Mouse (Mus musculus) heart, embryonic 16.5 days (tissue): ENCODE data around the gene Farp1. TPM values are rescaled to one million over a fixed set of nuclear protein-coding genes. Genes with fewer than 3 reads are reported as not detected.

ENCODE experiments used
- ATAC-seq: fragments of 200-750 bp; cut with Nextera tagmentation; replicated peaks from 2 replicates; pipeline ENCODE4 v1.8.0; 2017; ENCODE audit warnings: moderate number of reproducible peaks; ENCODE audit not compliant: insufficient read depth, low FRiP score; ENCODE audit errors: extremely low read depth
- H3K27ac ChIP-seq: fragments of 300-500 bp; sonication (generic); 2 replicates; pipeline ENCODE4 v1.5.1; 2014; ENCODE audit warnings: mild to moderate bottlenecking, low read length, control low read depth, moderate library complexity
- H3K27me3 ChIP-seq: fragments of 300-500 bp; sonication (generic); 2 replicates; pipeline ENCODE4 v1.6.1; 2014; ENCODE audit warnings: low read length, mixed read lengths; ENCODE audit not compliant: control insufficient read depth, insufficient read depth
- H3K36me3 ChIP-seq: fragments of 300-500 bp; sonication (generic); 2 replicates; pipeline ENCODE4 v1.6.1; 2014; ENCODE audit not compliant: control insufficient read depth, insufficient read depth
- H3K4me1 ChIP-seq: fragments of 300-500 bp; sonication (generic); 2 replicates; pipeline ENCODE4 v1.6.1; 2014; ENCODE audit warnings: low read length, mixed read lengths; ENCODE audit not compliant: control insufficient read depth, insufficient read depth
- H3K4me2 ChIP-seq: fragments of 300-500 bp; sonication (generic); 2 replicates; pipeline ENCODE4 v1.6.1; 2014; ENCODE audit warnings: low read depth, mild to moderate bottlenecking, control low read depth, low read length
- H3K4me3 ChIP-seq: fragments of 300-500 bp; sonication (generic); 2 replicates; pipeline ENCODE4 v1.5.1; 2014; ENCODE audit warnings: mild to moderate bottlenecking, control low read depth, low read length
- H3K9ac ChIP-seq: fragments of 300-500 bp; sonication (generic); 2 replicates; pipeline ENCODE4 v1.6.1; 2014; ENCODE audit warnings: low read length, control low read depth
- H3K9me3 ChIP-seq: fragments of 300-500 bp; sonication (generic); replicated peaks from 2 replicates; pipeline ENCODE4 v1.6.1; 2016; ENCODE audit warnings: low read length; ENCODE audit not compliant: control insufficient read depth
- WGBS: fragments of 180-500 bp; shearing (Covaris S2); extraction: QIAGEN DNeasy Blood & Tissue Kit; methylation state at CpG from one replicate; pipeline ENCODE4 v1.1.7; 2014; 5-methylcytosine and 5-hydroxymethylcytosine counted together
- polyA plus RNA-seq: library from polyadenylated mRNA; unstranded; fragments of >200 nt; fragmentation: Nextera tagmentation; extraction: Ambion mirVana; gene quantifications from 2 replicates; pipeline ENCODE4 v1.2.1, GENCODE M21; 2015

The Farp1 gene
- polyA plus RNA-seq, 1 experiment from 2014 or later: 11.6 TPM

DNA sequence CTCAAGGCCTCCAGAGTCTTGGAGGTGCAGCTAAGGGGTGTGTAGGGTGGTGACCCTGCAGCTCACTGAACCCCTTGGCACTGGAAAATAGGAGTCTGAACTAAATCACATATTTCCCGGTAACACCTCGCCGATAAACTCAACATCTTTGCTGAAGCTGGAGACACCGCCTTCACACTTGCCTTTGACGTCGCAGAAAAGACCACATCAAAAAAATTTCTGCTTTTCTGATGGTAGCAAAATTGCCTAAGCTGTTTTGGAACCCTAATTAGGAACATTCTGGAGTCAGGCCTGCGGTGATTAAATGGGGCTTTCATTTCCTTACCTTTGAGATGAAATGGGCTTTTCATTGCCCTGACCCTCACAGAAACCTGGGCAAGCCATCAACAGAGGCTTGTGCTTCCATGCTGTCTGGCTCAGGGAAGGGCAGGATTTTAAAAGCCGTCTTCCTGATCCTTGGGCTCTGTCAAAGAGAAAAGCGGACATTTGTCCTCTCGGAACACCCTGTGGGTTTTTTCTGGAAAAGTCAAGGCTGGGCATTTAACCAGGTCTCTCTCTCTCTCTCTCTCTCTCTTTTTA, 72.8 kb downstream of the Farp1 start:
- H3K27ac ChIP-seq: peak overlapping the region; percentile 76
- no peak overlapping the region for H3K4me2 ChIP-seq
- no peaks in the 10 kb centered on the region; the same call in 1 of the 2 replicates for H3K36me3 ChIP-seq
- 82% methylated on average over 10 of the region's 10 CpGs for WGBS
- H3K4me1 ChIP-seq: peaks cover 42% of the 10 kb centered on the region
- H3K9ac ChIP-seq: 0 out of 2 replicates have a peak overlapping the region, but pooled peaks have one; percentile 3
- H3K27me3 ChIP-seq: no peaks in the 10 kb centered on the region
- no peaks in the 10 kb centered on the region for H3K9me3 ChIP-seq
- no peak overlapping the region for H3K4me3 ChIP-seq
- no peak for ATAC-seq

DNA sequence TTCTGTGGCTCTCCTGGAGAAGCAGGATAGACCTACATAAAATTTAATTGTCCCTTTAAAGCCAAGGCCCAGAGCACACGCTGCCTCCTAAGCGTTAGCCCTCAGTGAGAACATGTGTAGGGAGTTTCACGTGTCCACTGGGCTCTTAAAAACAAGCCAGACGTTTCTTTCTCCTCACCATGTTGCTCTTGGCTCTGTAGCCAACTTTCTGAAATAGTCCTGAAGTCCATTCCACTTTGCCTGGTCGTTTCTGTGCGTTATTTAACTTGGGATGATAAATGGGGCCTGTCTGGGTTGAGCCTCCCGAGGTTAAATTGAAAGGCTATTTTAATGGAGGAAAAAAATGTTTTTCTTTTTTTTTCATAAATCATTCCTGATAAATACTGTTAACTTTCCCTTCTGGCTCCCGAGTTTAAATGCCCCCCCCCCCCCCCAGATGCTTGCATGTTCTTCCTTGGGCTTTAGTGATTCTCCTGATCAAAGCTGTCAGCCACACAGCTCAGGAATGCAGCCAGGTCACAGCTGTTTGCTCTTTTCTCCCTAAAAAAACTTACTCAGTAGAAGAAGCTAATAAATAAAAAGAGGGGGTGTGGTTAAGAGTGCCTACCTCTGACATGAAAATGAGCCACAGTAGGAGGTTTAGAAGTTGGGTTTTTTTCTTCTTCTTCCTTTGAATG, 73.6 kb downstream of the Farp1 start:
- no peaks in the 10 kb centered on the region for H3K9me3 ChIP-seq
- ATAC-seq: peak; percentile 35; the same call in 1 of the 2 replicates
- H3K27ac ChIP-seq: peak overlapping the region; percentile 76
- 12% methylated on average over 8 of the region's 8 CpGs for WGBS
- H3K4me3 ChIP-seq: no peak overlapping the region
- peaks cover 42% of the 10 kb centered on the region for H3K4me1 ChIP-seq
- no peaks in the 10 kb centered on the region; the same call in 1 of the 2 replicates for H3K36me3 ChIP-seq
- H3K4me2 ChIP-seq: no peak overlapping the region
- no peaks in the 10 kb centered on the region for H3K27me3 ChIP-seq
- H3K9ac ChIP-seq: 0 out of 2 replicates have a peak overlapping the region, but pooled peaks have one; percentile 3

DNA sequence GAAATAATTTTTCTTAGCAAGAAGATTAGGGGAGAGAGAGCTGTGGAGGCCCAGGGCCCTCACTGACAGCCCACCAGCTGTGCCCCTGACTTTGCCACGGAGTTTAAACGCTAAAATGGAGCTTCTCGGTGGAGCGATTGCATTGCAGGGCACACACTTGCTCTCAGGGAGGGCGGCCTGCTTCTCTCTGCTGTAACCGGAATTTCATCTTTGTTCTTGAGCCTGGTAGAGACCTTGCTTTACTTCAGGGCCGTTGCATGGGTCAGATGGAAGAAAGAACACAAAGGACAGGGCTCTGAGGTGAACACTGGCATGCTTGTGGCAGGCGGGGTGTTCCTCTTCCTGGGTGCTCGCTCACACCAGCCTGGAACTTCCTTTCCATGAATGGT, 74.1 kb downstream of the Farp1 start:
- 49% methylated on average over 9 of the region's 9 CpGs for WGBS
- Histone ChIP-seq H3K4me1 (peaks cover 42% of the 10 kb centered on the region), H3K9me3 (no peaks in the 10 kb centered on the region), H3K27ac (peak overlapping the region; percentile 76), H3K4me3 (no peak overlapping the region), H3K27me3 (no peaks in the 10 kb centered on the region), H3K36me3 (no peaks in the 10 kb centered on the region; the same call in 1 of the 2 replicates), H3K9ac (no peak overlapping the region), H3K4me2 (no peak overlapping the region)
- no peak for ATAC-seq

DNA sequence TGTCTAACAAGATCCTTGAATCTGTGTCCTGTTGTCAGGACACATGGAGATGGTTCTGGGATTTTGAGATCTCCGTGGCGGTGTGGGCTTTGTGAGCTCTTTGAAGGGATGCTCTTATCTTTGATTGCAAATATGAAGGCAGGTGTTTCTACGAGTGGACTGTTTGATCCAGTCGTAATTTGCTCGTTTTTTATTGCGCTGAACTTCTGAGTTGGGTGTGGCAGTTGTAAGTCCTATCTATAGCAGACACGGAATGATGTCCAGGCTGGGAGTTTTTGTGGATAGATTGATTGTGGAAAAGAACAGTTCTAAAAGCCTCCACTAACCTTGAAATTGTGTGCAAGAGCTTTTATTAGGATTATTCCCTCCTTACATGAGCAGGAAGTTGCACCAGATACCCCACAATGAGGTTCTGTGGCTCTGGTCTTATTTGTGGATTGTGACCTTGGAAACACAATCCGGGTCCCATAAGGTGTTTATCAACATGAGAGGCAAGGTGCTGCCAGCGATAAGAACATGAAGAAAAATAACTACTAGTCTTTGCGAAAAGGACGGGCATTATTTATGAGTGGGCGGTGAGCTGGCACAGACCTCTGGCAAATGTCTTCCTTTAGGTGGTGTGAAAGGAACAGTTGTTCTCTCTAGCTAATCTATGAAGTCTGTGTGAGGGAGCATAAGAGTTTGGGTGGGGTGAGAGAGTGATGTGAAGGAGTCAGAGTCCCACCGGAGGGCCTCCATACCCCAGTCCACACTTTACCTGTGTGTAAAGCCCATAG, 75.7 kb downstream of the Farp1 start:
- 71% methylated on average over 13 of the region's 13 CpGs for WGBS
- no peaks in the 10 kb centered on the region; the same call in 1 of the 2 replicates for H3K36me3 ChIP-seq
- H3K27me3 ChIP-seq: no peaks in the 10 kb centered on the region
- H3K9me3 ChIP-seq: no peaks in the 10 kb centered on the region
- H3K9ac ChIP-seq: no peak overlapping the region
- no peak for ATAC-seq
- no peak overlapping the region for H3K4me2 ChIP-seq
- H3K27ac ChIP-seq: no peak overlapping the region
- H3K4me1 ChIP-seq: peaks cover 39% of the 10 kb centered on the region
- no peak overlapping the region for H3K4me3 ChIP-seq

DNA sequence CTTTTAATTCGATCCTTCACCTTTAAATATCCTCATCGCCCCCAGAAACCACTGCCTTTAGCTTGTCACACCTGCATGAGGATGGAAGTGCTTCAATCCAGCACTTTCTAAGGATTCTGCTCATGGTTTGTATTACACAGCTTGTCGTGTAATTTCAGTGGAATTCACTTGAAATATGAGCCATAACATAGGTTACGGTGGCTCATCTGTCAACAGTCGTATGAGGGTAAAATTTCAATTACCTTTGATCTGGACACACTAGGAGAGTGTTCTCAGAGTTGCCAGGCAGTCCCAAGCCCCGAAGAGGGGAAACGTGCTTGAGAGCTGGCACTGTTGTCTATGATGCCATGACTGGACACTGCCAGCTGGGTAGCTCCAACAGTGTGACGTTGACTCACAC, 77.1 kb downstream of the Farp1 start:
- Histone ChIP-seq H3K4me3 (no peak overlapping the region), H3K4me1 (peaks cover 28% of the 10 kb centered on the region), H3K27me3 (no peaks in the 10 kb centered on the region), H3K9ac (no peak overlapping the region), H3K27ac (no peak overlapping the region), H3K4me2 (no peak overlapping the region), H3K9me3 (no peaks in the 10 kb centered on the region), H3K36me3 (no peaks in the 10 kb centered on the region; the same call in 1 of the 2 replicates)
- no peak for ATAC-seq
- 84% methylated on average over 8 of the region's 8 CpGs for WGBS

DNA sequence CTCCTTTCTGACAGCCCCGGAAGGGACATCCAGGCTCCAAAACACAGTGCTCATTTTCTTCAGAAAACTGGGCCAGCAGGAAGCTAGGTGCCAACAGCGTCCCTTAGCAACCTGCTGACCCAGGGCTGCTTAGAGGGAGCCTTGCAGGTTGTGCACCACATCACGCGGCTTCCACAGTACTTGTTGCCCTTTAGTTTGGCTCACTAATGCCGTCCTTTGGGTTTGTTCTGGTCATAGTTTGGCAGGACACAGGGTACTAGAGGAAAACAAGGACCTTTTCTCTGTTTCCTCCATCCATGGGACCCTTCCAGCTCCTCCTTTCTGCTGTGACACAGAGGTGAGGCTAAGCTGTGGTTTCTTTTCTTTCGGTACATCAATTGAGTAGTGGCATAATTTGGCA, 78.8 kb downstream of the Farp1 start:
- no peak overlapping the region for H3K27ac ChIP-seq
- H3K4me1 ChIP-seq: peaks cover 14% of the 10 kb centered on the region
- no peaks in the 10 kb centered on the region for H3K27me3 ChIP-seq
- WGBS: 88% methylated on average over 6 of the region's 6 CpGs
- H3K9ac ChIP-seq: no peak overlapping the region
- ATAC-seq: no peak
- no peaks in the 10 kb centered on the region for H3K9me3 ChIP-seq
- no peaks in the 10 kb centered on the region; the same call in 1 of the 2 replicates for H3K36me3 ChIP-seq
- no peak overlapping the region for H3K4me2 ChIP-seq
- no peak overlapping the region for H3K4me3 ChIP-seq

DNA sequence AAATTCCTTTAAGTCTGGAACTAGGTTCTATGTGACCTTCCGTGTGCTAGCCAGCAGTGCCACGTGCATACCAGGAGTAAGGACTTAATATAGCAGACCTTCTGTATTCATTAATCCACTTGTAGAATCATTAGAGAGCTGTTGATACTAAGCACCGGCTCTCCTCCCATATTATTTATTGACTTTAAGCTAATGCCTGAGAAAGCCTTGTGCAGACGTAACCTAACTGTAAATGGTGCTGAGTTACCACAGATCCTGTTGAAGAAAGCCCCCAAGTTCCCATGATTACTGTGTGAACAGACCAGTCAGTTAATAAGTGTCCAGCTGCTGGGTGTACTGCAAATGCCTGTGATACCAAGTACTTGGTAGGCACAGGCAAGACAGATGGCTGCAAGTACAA, 81.7 kb downstream of the Farp1 start:
- Histone ChIP-seq H3K4me2 (no peak overlapping the region), H3K27ac (no peak overlapping the region), H3K27me3 (no peaks in the 10 kb centered on the region), H3K9me3 (no peaks in the 10 kb centered on the region), H3K4me3 (no peak overlapping the region), H3K36me3 (no peaks in the 10 kb centered on the region; the same call in 1 of the 2 replicates), H3K9ac (no peak overlapping the region), H3K4me1 (peaks cover 3% of the 10 kb centered on the region; the same call in 1 of the 2 replicates)
- WGBS: 81% methylated on average over 4 of the region's 4 CpGs
- no peak for ATAC-seq

DNA sequence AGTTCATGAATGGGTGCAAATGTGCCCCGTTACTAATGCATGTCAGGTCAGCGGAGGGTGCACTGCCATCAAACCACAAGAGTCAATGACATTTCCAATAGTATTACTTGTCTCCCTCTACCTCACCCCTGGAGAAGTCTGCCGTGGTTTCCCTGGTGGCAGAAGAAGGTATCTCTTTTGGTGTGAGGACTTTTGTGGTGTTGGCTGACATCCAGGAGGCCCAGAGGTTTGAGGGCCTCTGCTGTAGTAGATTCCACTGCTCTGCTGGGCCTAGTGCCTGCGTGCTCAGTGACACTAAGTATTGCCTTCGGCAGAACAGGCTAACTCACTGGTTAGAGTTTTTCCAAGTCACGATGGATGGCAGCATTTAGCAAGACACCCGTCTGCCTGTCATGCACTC, 83.9 kb downstream of the Farp1 start:
- H3K9ac ChIP-seq: no peak overlapping the region
- H3K36me3 ChIP-seq: no peaks in the 10 kb centered on the region
- no peaks in the 10 kb centered on the region for H3K9me3 ChIP-seq
- no peak overlapping the region for H3K27ac ChIP-seq
- no peak overlapping the region for H3K4me3 ChIP-seq
- ATAC-seq: peak; percentile 81
- peaks cover 3% of the 10 kb centered on the region; the same call in 1 of the 2 replicates for H3K4me1 ChIP-seq
- WGBS: 51% methylated on average over 7 of the region's 7 CpGs
- no peaks in the 10 kb centered on the region for H3K27me3 ChIP-seq
- no peak overlapping the region for H3K4me2 ChIP-seq

DNA sequence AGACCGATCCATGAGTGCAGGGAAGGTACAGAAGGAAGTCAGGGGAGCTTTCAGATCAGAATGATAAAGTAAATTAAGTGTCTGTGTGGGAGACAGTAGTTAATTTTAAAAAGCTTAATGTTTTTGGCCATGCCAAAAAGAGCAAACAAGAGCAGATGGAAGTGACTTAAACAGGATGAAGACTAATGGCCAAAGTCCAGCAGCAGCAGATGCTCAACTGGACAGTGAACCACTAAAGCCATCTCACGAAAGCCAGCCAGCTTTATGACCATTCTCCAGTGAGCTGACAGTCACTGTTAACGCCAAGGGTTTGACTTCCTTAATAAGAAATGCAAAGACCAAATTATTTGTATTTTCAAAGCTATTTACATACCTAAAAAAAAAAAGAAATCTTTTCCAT, 86.7 kb downstream of the Farp1 start:
- Histone ChIP-seq H3K9ac (no peak overlapping the region), H3K4me1 (peaks cover 5% of the 10 kb centered on the region), H3K27me3 (no peaks in the 10 kb centered on the region), H3K4me2 (no peak overlapping the region), H3K9me3 (no peaks in the 10 kb centered on the region), H3K36me3 (no peaks in the 10 kb centered on the region), H3K4me3 (no peak overlapping the region), H3K27ac (no peak overlapping the region)
- WGBS: 72% methylated on average over 3 of the region's 3 CpGs
- ATAC-seq: no peak
